Mouse (Mus musculus) forelimb bud, embryonic 11.5 days (tissue): Measurements from ENCODE around the gene Cfap46.
A peak's percentile ranks its signal among the peaks of the same experiment; 100 is the strongest.
"Not testable (repeated sequence)": the region's sequence is repeated elsewhere in the genome, so short reads cannot be mapped to it uniquely, and the experiment has no call there.

ENCODE experiments used
- DNase-seq: peaks from one replicate; pipeline ENCODE4 v3.0.0-alpha.2; 2012; ENCODE audit warnings: low read depth, low spot score

The Cfap46 gene

DNA sequence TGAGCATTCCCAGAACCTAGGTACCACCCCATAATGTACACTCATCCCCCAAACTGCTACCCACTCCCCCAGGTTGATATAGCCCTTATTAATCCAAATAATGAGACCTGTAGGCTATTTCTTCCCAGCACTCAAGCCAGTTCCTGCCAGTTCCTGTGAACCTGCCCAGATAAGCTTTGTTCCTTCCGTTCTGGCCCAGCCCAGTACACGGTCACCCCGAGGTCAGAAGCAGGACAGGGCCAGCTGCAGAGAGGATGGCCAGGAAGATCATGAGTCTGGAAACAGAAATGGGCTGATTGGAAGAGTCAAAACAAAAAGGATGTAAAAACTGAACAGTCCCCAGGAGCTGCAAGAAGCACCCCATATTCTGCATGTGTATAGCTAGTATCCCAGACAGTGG, 20.3 kb downstream of the Cfap46 start:
- no peak for DNase-seq

DNA sequence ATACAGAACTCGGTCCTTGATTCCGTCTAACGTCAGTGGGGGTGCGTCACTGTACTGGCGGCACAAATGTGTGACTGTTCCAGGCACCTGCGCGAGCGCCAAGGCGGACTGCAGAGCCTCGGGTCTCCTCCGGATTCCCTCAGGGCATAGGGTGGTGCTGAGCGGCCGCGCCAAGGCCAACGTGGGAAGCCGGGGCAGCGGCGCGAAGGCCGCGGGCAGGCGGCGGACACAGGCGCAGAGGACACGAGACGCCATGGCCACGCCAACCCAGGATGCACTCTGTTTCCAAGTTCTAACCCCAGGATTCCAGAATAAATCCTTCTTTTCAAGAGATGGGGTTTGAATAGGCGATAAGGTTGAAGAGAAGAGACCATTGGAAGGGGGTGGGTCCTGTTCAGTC, 23.7 kb downstream of the Cfap46 start:
- DNase-seq, result not testable (repeated sequence)

DNA sequence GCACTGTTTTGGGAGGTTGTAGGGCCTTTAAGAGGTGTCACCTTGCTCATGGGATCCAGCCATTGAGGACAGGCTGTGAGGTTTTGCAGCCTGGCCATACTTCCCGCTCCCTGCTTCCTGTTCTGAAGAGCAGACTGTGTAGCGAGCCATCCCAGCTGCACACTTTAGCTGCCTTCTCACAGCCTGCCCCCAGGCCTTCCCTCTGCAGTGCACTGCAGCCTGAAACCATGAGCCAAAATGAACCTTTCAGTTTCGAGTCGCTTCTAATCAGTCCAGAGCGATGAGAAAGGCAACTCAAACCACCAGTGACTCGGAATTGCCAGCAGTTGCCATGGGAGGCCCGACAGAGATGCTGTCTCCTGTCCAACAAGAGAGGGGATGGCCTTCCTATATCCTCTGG, 33.9 kb downstream of the Cfap46 start:
- DNase-seq, result no peak

DNA sequence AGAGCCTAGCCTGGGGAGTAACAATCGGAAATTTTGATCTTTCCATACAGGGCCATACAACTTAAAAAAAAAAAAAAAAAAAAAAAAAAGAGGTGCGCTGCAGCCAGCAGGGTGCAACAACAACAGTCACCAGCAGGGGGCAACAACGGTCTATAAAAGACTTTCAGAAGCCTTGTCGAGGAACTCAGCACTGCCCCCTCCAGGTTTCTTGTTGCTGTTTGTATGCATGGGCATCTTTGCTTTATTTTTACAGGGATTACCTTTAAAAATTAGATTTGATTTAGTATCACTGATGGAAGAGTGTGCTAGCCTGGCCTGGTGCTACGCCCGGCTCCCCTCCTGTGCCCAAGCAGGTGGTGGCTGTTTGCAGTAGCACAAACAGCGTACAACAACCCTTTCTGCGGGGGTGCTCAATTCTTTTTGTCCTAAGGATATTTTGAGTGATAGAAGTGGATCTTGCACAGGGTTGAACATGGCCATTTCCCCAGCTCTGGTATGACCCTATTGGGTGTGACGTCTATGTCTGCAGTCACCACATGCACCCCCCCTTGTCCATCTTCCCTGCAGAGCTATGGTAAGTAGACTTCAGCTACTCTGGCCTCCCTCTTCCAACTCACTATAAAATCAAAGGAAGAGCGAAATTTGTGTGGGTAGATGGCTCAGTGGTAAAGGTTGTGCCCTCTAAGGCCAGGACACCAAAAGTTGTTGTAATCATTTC, 35.4 kb downstream of the Cfap46 start:
- peak; percentile 95 for DNase-seq

DNA sequence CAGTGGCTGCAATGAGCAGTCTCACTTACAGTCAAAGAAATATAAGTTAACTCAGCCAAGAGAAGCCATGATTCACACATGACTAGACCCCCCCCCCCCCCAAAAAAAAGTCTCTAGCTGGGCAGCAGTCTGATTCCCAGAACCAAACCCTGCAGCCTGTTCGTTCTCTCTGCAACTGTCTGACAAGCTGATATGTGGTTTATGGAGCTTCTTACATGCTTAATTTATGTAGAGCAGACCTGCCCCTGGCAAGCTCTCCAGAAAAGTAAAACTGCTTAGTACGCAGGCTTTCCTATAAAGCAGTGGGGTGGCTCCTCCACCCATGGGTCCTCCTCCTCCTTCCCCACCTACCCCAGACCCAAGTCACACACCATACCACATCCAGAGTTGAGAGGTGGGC, 50.2 kb downstream of the Cfap46 start:
- DNase-seq, result no peak

DNA sequence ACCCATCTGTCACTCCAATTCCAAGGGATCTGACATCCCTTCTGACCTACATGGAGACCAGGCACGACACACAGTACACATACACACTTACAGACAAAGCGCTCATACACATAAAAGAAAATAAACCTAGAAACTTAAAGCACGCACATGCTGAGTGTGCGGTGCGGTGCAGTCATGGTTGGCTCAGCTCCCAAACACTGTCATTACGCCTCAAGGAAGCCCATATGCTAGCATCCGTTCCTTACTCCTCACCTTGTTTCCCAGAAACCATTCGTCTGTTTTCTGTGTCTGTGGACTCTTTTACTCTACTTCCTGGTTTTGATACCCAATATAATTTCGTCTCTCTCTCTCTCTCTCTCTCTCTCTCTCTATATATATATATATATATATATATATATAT, 58.5 kb downstream of the Cfap46 start:
- no peak for DNase-seq

DNA sequence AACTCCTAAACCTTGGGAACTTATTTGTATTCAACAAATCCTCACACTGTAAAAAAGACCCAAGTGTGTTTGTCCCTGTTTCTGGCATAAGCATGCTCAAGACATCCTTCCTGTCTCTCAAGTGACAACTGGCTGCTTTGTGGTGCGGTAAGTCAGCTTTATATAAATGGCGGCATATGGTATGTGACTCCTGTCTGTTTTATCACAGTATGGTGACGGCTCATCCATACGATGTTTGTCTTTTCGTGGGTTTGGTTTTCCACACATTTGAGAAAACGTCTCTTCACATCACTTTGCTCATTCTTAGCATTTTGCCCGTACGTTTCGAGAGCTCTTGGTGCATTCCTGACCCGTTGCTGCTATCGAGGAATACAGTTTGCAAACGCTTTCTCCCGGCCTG, 61.0 kb downstream of the Cfap46 start:
- DNase-seq, result no peak

DNA sequence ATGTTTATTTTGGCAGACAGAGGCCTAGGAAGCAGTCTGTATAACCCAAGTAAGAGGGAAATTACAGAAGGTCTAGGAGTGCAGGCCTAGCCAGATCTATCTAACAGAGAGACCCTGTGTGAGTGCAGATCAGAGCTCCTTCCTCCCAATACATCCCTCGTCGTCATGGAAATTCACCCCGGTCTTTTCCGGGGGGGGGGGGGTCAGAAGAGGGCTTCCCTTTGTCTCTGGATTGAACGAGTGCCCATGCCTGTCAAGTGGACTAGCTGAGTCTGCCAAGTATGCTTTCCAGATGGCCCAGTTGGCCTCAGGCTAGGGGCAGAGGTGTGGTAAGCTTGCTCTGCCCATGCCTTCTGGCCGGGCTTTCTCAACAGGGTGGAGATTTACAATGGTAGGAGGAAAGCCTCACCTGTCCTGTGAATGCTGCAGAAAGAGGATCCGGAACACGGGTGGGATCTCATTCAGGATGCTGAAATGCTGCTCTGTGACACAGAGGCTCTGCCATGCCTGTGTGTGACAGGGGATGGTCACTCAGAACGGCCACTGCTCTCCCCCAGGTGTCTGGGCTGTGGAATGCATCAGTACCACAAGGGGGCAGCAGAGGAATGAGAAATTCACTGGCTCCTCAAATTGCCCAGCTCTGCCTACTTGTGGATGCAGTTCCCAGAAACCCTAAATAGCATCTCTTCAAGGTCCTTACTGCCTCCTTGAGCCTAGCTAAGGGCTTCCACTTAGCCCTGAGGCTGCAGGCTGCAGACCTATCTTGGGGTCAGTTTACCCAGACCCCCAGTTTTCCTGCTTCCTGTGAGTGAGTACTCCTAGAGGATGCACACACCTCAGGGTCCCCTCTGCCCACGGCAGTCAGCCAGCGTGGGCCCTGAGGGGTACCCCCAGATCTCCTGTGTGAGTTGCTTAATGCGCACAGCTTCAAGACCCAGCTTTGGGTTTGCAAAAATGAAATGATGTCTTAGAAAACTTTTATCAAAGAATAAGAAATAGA, 67.5 kb downstream of the Cfap46 start:
- DNase-seq, result peak; percentile 76

DNA sequence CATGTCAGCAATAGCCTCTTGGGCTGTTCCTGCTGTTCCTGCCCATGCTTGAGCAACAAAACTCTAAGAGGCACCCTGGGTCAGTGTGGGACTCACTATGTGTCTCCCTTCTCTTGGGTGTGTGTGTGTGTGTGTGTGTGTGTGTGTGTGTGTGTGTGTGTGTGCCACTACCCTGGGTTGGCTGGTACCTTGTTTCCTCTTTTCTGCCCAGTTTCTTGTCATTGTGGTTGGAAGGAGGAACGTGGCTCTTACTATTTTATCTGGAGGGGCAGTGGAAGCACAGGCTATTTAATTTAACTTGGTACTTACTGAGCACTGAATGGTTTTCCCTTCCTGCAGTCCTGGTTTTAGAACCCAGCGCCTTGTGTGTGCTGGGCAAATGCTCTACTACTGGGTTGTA, 73.3 kb downstream of the Cfap46 start:
- DNase-seq, result no peak

DNA sequence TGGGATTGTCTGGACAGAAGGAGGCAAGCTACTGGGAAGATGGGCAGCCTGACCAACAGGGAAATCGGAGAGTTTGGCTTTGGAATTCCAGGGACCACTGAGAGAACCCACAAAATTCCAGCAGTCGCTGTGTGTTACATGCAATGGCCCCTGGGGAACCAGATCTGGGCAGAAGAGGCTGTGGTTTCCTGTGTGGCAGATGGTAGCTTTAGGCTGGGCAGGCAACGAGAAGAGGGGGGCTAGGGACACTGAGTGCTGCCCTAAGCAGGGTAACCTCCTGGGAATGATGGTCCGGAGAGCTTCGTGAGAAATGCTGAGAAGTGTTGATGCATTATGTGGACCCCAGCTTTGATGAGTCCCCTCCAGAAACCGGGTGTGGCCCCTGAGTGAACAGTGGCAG, 87.8 kb downstream of the Cfap46 start:
- DNase-seq, result no peak

DNA sequence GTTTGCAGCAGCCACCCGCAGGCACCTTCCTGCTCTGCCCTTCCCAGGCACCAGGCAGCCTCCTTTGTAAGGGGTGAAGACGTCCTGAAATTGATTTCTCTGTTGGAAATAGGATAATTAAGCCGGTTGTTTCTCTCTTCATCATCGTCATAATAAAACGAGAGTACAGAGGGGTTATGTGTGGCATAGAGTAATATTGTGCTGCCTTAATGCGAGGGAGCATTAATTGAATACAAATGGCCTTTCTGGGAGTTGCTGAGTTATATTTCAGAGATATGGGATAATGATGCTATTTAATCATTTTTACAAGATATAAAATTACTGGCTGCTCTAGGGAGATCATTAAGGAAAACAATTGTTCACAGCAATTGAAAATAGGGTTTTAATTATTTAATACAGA, 88.3 kb downstream of the Cfap46 start:
- no peak for DNase-seq

DNA sequence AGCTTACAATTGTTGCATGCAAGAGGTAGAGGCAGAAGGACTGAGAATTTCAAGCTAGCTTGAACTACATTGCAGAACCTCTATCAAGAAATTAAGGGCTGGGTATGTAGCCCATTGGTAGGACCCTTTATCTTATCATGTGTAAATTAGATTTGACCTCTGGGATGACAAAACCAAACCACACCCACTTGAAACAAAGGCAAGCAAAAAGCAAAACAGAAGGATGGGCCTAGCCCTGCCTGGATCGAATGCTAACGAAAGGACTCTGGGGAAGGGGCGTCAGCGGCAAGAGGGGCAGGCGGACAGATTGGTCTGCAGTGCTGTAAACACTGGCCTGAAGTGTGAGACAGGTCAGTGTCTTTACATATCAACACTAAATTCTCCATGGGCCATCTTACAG, 92.3 kb downstream of the Cfap46 start:
- no peak for DNase-seq

DNA sequence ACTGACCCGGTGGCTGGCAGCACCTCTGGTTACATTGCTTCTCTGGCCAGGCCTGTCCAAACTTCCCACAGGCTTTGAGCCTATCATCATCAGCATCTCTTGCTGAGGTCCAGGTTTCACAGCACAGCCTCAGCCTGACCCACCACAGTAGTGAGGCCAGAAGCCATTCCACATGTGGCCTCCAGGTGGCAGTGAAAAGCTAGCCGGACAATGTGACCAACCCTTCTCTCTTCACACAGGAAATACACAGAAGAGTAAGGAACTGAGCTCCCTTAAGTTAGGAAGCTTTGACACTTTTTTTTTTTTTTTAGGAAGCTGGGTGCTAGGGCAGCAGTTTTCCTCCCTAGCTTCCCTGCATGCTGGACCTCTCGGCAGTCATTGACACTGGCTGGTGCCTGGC, 93.3 kb downstream of the Cfap46 start:
- DNase-seq, result no peak

DNA sequence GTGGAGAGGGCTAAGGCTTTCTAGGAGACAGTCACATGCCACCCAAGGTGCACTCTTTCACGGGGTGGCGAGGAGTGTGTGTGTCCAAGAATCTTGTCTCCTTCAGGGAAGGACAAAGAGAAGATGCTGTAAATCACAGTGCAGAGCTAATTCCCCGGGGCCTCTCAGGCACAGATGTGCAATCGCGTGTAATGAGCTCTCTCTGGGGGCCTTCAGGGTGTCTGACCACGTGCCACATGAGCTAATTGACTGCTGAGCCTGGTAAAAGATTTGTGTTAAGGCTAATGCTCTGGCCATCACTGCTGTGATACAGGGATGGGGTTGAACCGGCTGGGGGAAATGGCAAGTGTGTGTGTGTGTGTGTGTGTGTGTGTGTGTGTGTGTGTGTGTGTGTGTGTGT, 95.7 kb downstream of the Cfap46 start:
- no peak for DNase-seq

DNA sequence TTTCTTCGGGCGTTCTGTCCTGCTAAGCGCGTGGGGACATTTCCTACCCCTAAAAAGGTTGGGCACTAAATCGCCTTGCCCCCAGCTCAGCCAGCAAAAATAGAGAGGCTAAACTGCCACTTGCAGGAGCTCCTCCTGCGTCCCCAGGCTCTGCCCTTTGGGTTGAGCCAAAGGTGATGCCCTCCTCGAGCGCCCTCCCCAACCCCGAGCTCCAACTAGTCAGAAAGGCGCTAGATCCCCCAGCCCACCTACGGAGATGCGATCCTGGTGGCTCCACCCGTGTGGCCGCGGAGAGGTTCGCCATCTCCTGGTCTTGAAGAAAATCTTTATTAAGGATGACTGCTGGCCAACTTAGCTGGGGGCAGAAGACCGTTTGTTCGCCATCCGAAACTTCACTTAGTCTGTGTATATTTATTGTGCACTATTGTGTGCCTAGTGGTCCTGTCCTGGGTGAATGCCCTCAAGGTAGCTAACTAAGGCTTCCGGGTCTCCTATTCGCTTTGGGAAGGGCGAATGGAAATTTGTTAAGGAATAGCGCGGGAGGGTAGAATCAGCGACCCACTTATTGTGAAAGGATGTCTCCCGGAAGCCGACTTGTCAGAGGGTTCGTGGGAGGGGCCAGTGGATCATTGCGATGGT, 98.3 kb downstream of the Cfap46 start:
- no peak for DNase-seq

DNA sequence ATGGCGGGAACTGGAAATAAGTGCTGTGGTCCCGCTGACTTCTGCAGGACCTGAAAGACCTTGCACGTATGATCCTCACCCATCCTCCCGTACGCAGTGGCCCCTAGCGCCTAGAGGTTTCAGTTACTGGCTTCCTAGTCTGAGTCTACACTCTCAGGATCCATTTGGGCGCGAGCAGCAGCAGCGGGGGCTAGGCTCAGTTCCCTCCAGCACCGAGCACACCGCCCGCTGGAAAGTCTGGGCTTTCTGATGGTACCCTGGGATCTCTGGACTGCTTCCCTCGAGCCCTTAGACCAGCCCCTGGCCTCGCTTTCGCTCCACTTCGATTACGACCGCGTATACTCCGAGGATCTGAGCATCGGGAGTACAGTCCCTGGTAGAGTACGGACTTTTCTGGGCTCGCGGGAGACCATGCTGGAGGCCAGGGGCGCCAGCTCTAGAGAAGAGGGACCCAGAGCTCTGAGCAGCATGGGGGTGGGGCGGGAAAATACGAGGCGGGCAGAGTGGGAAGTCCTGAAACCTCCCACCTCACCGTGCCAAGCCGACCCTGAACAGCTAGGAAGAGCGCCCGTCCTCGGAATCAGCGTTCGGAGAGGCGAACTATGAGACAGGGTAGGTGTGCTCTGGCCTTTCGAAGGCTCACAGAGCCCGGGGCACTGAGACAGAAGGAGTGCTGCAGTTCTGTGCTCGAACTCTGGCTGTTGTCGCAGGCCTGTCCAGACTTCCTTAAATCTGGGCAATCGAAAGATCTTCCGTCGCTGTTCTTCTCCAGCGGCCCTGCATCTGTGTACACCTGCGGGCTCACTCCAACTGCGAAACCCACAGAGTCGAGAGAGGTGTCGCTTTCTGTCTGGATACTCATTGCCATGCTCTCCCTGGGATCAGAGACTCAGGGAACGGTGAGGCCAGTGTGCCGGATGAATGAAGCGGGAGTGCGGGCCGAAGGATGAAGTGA, 99.1 kb downstream of the Cfap46 start:
- DNase-seq, result no peak

DNA sequence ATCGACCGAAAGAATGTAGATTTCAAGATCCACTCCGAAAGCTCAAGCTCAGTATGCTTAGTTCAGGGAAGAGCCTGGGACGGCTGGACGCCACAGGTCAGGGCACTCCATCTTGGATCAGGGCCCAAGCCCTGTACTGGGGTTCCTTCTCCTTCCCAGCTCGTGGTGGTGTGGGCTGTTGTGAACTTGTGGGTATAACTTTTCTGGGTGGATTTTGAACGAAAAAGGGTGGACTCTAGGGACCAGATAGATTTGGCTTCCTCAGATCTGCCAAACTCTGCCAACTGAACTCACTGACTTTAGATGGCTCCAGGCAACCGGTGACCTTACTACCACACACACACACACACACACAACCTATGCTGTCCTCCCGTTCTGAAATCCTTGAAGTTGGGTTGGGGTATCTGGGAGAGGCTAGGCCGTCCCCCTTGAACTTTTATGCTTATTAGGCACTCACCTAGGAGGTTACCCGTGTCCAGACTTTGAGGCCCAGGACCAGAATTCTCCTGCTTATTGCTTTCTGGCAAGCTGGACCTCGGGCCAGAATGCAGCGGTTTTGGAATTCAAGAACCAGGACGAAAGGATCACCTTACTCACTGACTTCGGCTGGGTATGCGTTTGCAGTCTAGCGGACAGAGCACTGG, 100.4 kb downstream of the Cfap46 start:
- no peak for DNase-seq

DNA sequence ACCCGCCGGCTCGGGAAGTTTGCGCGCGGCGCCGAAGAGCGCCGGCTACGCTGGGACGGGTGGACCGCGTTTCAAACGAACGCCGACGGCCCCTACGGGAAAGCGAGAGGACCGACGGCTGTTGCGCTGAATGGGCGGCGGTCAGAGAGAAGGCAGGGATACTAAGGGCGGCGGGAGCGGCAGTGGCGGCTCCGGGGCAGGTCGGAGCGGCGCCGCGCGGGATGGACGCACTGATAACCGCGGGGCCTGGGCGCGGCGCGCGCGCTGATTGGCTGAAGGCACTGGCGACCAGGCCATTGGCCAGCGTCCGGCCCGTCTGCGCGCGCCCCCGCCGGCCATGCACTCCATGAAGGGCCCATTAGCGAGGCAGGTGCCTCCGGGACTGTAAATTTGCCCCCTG, 101.0 kb downstream of the Cfap46 start, which contains the start of gene Nkx6-2:
Gene Nkx6-2 (minus strand): TSS at position 203 of the 400 bp plus-strand sequence.
- DNase-seq, result no peak

DNA sequence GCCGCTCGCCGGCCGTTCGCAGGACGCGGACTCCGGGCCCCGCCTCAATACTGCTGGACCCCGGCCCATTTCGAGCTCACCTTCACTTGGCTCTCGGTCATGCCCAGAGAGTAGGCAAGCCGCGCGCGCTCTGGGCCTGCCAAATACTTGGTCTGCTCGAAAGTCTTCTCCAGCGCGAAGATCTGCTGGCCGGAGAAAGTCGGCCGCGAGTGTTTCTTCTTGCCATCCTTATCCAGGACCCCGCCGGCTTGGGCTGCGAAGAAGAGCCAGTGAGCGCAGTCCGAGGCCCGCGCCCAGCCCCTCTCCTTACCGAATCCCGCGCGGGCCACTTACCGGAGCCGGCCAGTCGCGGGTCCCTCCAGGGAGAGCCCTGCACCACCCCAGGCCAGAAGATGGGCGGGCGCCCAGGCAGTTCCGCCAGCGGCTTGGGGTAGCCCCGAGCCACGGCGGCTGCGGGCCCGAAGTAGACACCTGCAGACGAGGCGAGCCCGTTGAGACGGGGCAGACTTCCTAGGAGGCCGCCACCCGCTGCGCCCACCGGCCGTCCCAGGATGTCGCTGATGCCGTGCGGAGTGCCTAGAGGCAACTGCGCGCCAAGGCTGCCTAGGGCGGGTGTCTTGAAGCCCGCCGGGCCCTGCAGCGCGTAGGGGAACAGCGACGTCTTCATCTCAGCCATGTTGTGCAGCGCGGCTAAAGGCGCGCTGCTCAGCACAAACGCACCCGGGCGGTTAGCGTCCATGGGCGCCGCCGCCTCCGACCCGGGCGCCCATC, 101.6 kb downstream of the Cfap46 start:
- DNase-seq, result no peak
